Mouse (Mus musculus) frontal cortex, postnatal 14 days (tissue): ENCODE measurements at regions not wholly inside any gene's neighbourhood (a gene's known extent, or its start where the extent isn't known, plus 50 kb on each side); places are given as distances from the start of the nearest gene placed in this dataset.

Source experiments
- DNase-seq, 2 experiments: peaks; one replicate each; pipeline ENCODE4 v3.0.0; 2022; ENCODE audit warnings: low spot score in 2 of 2

DNA sequence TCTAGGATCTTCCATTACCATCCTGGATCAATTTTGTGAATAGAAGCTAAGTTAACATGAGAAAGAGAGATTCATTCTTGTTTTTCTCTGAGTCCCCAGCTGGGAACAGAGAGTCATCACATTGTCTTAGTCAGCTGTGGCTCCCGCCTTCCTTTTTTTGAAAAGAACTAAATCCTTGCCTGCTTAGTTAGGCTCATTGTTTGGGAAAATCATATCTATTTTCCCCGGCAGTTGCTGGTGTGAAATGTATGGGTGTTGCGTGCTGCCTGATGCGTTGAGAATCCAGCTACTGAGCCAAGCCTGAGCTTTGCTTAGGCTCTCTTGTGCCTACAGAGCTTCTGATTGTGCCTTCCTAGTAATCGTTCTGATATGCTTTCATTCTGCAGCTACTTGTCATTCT is 66.3 kb downstream of the Fam50b start:
- DNase-seq = no peak

DNA sequence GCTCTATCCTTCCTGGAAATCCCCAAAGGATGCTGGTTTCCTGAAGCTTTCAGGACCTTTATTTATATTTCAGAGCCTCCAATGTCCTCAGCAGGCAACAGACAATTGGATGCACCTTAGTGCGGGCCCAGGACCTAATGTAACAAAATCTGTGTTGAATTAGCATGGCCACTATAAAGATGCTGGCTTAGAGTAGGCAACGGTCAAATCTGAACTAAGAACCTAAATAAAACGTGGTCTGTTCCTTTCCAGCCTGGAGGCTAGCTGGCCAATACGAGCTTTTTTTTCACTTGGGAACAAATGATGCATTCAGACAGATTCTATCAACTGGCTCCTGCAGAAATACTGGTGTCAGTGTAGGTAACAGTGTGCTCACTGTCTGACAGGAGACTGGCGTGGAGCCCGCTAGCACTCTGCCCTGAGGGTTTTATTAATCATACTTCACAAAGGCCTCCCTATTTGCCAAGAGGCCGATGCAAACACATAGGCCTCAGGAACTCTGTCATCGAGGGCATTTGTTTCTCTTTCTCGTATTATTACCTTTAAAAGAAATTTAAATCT is 68.5 kb upstream of the Prpf4b start:
- DNase-seq = peak in 1 of 2 experiments; percentile 12

- no peak for DNase-seq
Observed at GRCm38 (mm10) chr13:34809536-34809935, 65.6 kb upstream of the Prpf4b start.

GRCm38 (mm10) chr13:34814161-34815056 is 60.7 kb upstream of the Prpf4b start:
- DNase-seq = peak; percentile 21 to 23

DNA sequence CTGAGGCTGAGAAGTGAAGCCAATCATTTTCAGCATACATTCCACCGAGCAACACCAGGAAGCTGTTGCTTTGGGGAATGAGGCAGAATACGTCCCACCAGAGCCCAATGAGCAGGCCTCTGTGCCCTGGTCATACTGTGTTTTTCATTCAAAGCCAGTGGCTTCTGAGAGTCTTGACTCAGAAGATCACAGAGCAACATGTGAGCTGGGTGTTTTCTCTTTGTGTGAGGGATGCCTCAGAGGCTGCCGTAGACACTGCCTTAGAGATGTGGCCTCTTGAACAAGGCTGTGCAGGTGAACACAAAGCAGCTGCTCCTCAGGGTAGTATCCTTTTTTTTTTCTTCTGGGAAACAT is 60.1 kb upstream of the Prpf4b start:
- no peak for DNase-seq

GRCm38 (mm10) chr13:34818211-34818610 is 56.9 kb upstream of the Prpf4b start:
- DNase-seq = no peak

GRCm38 (mm10) chr13:34820423-34820822 is 54.7 kb upstream of the Prpf4b start:
- DNase-seq = no peak

DNA sequence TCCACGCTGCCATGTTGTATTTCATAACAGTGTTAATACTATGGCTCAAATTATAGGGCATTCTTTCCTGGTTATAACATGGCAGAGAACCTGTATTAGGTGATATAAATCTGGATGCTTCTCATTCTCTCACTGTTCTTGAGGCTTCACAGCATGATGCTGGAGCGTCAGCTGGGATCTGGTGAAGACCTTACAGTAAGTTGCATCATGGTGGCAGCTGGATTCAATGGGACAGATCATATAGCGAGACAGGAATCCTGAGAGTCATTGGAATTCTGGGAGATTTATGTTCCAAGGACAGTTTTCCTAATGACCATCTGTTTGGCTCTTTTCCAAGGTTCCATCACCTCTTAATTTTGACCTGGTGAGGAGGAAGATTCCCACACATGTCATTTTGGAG is 53.2 kb upstream of the Prpf4b start:
- no peak for DNase-seq

DNA sequence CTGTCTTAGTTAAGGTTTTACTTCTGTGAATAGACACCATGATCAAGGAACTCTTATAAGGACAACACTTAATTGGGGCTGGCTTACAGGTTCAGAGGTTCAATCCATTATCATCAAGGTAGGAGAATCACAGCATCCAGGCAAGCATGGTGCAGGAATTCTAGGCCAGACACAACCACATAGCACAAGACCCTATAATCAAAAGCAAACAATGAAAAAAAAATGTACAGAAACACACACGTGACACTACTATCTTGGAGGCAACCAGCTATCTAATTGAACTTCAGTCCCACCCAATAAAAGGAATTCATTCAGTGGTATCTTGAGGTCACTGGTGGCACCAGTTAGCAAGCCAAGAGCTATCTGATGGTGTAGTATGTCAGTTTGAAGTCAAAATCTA is 50.9 kb upstream of the Prpf4b start:
- no peak for DNase-seq
